Mouse (Mus musculus) 416B (cell line): ENCODE results near the gene 4933402J07Rik.

Experiments used
- DNase-seq: peaks from one replicate; pipeline ENCODE4 v3.0.0; 2011; ENCODE audit warnings: low read depth

4933402J07Rik gene

DNA sequence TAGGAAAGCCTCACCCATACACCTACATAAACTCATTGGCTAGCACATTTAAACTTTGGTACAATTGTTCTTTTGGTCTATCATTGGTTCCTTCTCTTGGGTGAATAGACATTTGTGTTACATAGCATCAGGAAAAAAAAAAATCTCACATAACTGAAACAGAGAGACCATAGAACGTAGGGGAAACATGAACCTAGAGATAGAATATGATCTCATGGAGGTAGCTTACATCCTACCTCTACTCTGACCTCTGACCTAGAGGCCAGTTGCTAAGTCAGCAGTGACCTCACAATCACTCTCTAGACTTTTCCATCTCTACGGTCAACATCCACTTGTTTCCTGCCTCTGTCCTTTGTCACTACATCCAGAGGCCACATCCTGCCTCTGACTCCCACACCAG lies at the start of gene 4933402J07Rik:
4933402J07Rik (plus strand) TSS at position 301 of the 400 bp plus-strand sequence.
- DNase-seq = no peak

- no peak for DNase-seq
These were observed 46.5 kb upstream of the 4933402J07Rik start for GRCm38 (mm10) chr8:87517132-87517531.

GRCm38 (mm10) chr8:87525006-87525405 lies 38.6 kb upstream of the 4933402J07Rik start:
- DNase-seq = no peak

DNA sequence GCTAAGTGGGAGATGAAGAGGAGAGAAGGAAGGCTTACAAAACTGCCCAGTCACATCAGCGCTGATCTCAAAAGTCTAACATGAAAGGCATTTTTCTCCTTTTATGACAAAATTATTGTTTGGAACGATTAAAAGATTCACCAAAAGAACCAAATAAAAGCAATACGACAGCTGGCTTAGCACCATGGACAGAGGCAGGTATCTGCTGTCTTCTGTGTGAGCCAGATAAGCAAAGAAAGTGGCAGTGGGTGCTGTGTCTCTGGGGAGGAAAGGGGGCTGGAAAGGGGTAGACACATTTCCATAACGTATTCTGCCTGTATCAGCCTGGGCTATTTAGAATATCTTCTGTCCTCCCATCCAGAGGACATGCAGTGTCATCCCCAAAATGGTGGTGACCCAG lies 32.5 kb upstream of the 4933402J07Rik start:
- DNase-seq = peak; percentile 17

DNA sequence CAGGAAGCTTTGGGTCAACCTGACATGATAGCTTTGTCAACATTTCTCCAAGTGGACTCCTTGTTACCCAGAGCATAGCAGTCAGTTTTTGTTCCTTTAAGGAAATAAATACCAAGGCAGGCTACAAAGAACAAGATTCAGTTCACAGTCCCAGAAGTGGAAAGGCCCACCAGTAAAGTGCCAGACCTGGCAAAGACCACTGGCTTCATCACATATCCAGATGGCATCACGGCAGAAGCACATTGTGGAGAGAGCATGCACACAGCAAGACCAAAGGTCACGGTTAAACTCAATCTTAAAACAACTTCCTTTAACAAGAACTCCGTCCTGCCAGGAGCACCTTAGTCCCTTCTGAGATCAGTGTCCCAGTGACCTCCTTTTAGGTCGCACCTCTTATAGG lies 30.2 kb upstream of the 4933402J07Rik start:
- DNase-seq = no peak

- no peak for DNase-seq
These were observed 28.8 kb upstream of the 4933402J07Rik start for GRCm38 (mm10) chr8:87534846-87535245.

GRCm38 (mm10) chr8:87536615-87537329 lies 26.9 kb upstream of the 4933402J07Rik start:
- DNase-seq = peak; percentile 56

GRCm38 (mm10) chr8:87539829-87540394 lies 23.7 kb upstream of the 4933402J07Rik start:
- no peak for DNase-seq

DNA sequence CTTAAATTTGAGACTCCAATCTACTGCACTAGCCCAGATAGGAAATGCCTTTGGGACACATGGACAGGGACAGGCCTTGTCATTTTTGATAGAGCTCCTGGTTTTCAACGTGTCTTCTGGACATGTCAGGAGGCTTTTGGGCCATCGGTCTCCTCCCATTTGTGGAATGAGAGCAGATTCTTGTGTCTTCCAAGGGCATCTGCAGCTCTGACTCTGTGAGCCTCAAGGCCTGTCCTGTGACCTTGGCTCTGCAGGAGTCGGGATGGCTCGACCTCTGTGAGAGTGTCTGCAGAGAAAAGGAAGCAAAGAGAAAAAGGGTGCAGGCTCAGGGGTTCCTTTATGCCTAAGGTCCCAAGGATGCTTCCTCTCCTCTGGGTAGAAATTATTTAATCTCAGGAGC lies 13.8 kb upstream of the 4933402J07Rik start:
- DNase-seq = no peak

- DNase-seq = no peak
These were observed 10.9 kb upstream of the 4933402J07Rik start for GRCm38 (mm10) chr8:87552801-87553200.

DNA sequence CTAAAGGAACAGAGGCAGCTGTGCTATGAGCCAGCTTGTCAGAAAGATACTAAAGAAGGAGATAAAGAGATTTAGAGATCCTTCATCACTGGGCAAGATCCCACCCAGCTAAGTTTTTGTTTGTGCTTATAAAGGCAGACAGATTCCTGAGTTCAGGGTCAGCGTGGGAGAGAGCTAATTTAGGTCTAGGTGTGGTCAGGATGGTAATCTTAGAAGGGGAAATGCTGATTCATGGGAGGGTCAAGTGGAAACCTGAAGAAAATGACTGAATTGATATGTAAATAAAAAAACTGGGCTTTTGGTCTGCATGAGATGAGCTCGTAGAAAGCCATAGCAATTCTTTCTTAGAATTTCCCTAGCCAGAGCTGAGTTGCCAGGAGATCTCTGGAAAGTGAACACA lies 2.9 kb upstream of the 4933402J07Rik start:
- DNase-seq = peak; percentile 6

DNA sequence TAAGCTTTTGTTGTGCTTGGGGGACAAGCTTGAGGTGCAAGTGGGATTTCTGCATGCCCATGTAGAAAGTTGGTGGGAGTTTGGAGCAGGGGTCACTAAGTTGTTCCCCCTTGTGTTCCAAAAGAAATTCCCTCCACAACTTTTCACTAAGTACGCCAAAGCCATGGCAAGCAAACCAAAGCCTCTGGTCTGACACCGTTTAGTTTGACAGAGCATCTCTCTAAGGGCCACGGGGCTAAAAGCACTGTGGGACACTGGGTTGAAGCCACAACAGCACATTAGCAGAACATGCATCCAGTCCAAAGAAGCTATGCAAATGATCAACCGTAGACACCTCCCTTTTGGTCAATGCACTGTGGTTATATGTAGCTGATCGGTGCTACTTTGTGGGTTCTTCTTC lies 5.5 kb downstream of the 4933402J07Rik start:
- no peak for DNase-seq

GRCm38 (mm10) chr8:87569706-87570563 lies 6.3 kb downstream of the 4933402J07Rik start:
- DNase-seq = no peak

DNA sequence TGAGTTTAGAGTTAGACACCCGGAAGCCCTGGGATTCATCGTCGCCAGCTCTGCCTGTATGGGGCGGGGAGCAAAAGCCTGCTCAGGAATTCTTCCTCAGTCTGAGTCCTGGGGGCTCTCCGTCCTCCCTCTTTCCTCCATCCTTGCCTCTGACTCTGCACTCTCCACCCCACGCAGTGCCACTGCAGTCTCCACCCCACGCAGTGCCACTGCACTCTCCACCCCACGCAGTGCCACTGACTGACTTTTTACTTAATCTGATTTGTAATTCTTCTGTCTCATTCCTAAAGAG lies 6.9 kb downstream of the 4933402J07Rik start:
- DNase-seq = no peak

DNA sequence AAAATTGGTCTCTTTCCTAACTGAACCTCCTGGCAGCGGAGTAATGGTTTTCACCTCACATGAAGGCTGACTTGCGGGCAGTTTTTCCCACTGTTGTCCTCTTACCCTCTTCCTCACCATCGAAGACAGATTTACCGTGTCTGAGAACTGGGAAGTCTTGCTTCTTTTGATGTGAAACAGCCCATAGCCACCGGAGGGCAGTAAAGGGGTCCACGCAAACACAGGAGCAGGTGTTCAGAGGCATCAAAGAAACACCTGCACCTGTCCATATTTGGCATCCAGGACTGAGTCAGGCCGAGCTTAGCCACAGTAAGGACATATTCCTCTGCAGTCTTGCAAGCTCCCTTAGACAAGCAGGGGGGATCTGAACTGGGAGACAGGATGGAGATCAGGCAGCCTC lies 7.2 kb downstream of the 4933402J07Rik start:
- DNase-seq = peak; percentile 1

GRCm38 (mm10) chr8:87594272-87594671 lies 30.6 kb downstream of the 4933402J07Rik start:
- peak; percentile 66 for DNase-seq

DNA sequence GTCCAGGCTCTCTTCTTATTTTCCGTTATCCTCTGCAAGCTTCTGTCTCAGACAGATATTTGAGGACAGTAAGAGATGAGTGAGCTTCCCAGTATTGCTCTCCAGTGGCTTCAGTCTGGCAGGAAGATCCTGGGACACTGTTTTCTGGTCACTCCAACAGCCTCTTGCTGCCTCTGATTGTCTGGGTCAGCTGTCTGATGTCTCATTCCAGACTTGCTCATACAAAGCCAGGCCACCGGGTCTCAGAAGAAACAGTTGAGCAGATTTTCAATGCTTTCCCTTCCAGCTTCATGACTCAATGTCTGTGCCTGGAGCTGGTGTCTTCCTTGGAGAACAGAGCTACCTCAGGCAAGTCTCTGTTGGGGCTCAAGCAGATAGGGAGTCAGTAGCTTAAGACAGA lies 39.1 kb downstream of the 4933402J07Rik start:
- DNase-seq = no peak

DNA sequence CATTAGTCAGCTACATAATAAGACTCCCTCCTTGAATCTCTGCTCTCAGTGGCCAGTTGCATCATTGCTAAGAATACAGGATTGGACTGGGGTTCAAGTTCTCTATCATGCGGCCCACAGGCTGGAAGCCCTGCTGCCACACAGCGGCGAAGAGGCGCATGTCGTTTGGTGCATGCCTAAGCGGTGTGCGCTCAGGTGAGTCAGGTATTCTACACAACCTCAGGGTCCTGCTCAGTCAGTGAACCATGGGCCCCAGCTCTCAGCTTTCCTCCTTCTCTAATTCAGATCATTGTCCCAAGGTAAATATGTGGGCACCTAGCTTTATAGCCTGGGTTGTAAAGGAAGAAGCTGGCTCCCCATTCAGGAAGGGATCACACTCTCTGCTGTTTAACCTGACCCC lies 45.5 kb downstream of the 4933402J07Rik start:
- DNase-seq = no peak

- DNase-seq = peak; percentile 20
These were observed 46.1 kb downstream of the 4933402J07Rik start for GRCm38 (mm10) chr8:87609651-87610192.

- no peak for DNase-seq
These were observed 50.0 kb downstream of the 4933402J07Rik start for GRCm38 (mm10) chr8:87613701-87614100.

- peak; percentile 1 for DNase-seq
These were observed 55.5 kb downstream of the 4933402J07Rik start for GRCm38 (mm10) chr8:87619118-87619517.

DNA sequence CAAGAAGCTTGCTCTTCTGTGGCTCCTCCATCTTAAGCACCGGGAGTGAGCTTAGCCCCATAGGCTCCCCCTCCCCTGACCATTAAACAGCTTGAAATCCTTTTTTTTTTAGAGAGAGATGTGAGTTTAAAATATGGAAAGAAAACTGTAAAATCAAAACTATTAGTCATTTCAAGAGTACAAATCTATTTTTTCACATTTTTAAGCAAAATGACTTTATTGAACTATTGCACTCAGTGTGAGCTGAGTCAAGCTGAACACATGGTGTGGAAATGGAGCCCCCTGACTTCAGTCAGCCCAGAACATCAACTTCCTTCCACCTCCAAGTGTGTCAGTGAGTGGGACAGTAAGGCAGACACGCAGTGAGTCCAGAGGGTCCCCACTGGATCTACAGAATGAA lies 55.9 kb downstream of the 4933402J07Rik start:
- no peak for DNase-seq

- DNase-seq = no peak
These were observed 56.6 kb downstream of the 4933402J07Rik start for GRCm38 (mm10) chr8:87620225-87620624.
